Mouse (Mus musculus) E14TG2a.4 (cell line): Measurements from ENCODE around the gene Pmp22.

Experiments used
- CTCF ChIP-seq: conservative IDR thresholded peaks from 2 replicates; pipeline ENCODE4 v1.5.1; 2014; ENCODE audit warnings: low read length
- POU5F1 ChIP-seq: IDR thresholded peaks from 2 replicates; pipeline ENCODE4 v1.6.1; 2014; ENCODE audit warnings: low read length, borderline replicate concordance

GRCm38 (mm10) chr11:63162806-63163205 lies 34.0 kb downstream of the Pmp22 start:
- TF ChIP-seq CTCF, result no peak
- no peak for TF ChIP-seq POU5F1
